Mouse (Mus musculus) midbrain, embryonic 14.5 days (tissue): ENCODE data around the gene Glud1. TPM values are rescaled to one million over a fixed set of nuclear protein-coding genes. Genes with fewer than 3 reads are reported as not detected.

Experiments used
- ATAC-seq: fragments of 200-750 bp; cut with Nextera tagmentation; 2 replicates; pipeline ENCODE4 v1.8.0; 2017; ENCODE audit warnings: moderate number of reproducible peaks, moderate library complexity; ENCODE audit not compliant: low FRiP score, low TSS enrichment
- DNase-seq: peaks from one replicate; pipeline ENCODE4 v3.0.0-alpha.2; 2015
- H3K27ac ChIP-seq: fragments of 300-500 bp; sonication (generic); replicated peaks from 2 replicates; pipeline ENCODE4 v1.5.1; 2014; ENCODE audit warnings: mild to moderate bottlenecking, low read depth, low read length, moderate library complexity
- H3K27me3 ChIP-seq: fragments of 300-500 bp; sonication (generic); 2 replicates; pipeline ENCODE4 v1.6.1; 2014; ENCODE audit warnings: low read length, control low read depth, mixed read lengths; ENCODE audit not compliant: control insufficient read depth, insufficient read depth
- H3K36me3 ChIP-seq: fragments of 300-500 bp; sonication (generic); 2 replicates; pipeline ENCODE4 v1.6.1; 2014; ENCODE audit warnings: low read length, control low read depth; ENCODE audit not compliant: control insufficient read depth, insufficient read depth
- H3K4me1 ChIP-seq: fragments of 300-500 bp; sonication (generic); 2 replicates; pipeline ENCODE4 v1.6.1; 2014; ENCODE audit warnings: mild to moderate bottlenecking, antibody characterized with exemption, low read length, control low read depth; ENCODE audit not compliant: control insufficient read depth, insufficient read depth
- H3K4me2 ChIP-seq: fragments of 300-500 bp; sonication (generic); 2 replicates; pipeline ENCODE4 v1.6.1; 2014; ENCODE audit warnings: mild to moderate bottlenecking, low read length, moderate library complexity
- H3K4me3 ChIP-seq: fragments of 300-500 bp; sonication (generic); replicated peaks from 2 replicates; pipeline ENCODE4 v1.5.1; 2014; ENCODE audit warnings: low read depth, low read length
- H3K9ac ChIP-seq: fragments of 300-500 bp; sonication (generic); replicated peaks from 2 replicates; pipeline ENCODE4 v1.6.1; 2014; ENCODE audit warnings: mild to moderate bottlenecking, low read length, moderate library complexity
- H3K9me3 ChIP-seq: fragments of 300-500 bp; sonication (generic); 2 replicates; pipeline ENCODE4 v1.6.1; 2016; ENCODE audit warnings: low read length, control low read depth, mixed read lengths; ENCODE audit not compliant: control insufficient read depth
- WGBS: fragments of 180-500 bp; shearing (Covaris S2); extraction: QIAGEN DNeasy Blood & Tissue Kit; methylation state at CpG from one replicate; pipeline ENCODE4 v1.1.7; 2014; 5-methylcytosine and 5-hydroxymethylcytosine counted together
- polyA plus RNA-seq: library from polyadenylated mRNA; unstranded; fragments of >200 nt; fragmentation: Nextera tagmentation; extraction: Ambion mirVana; gene quantifications from 2 replicates; pipeline ENCODE4 v1.2.1, GENCODE M21; 2014

Gene Glud1
- polyA plus RNA-seq, 1 experiment from 2014 or later: 109 TPM

- Histone ChIP-seq H3K27me3 (no peaks in the 10 kb centered on the region), H3K4me1 (0 out of 2 replicates have a peak, but pooled peaks cover 6% of the 10 kb centered on the region), H3K4me2 (no peak overlapping the region; the same call in 1 of the 2 replicates), H3K9me3 (no peaks in the 10 kb centered on the region), H3K9ac (no peak overlapping the region), H3K27ac (no peak overlapping the region), H3K36me3 (no peaks in the 10 kb centered on the region), H3K4me3 (no peak overlapping the region)
- DNase-seq (no peak), ATAC-seq (no peak)
- 83% methylated on average over 6 of the region's 6 CpGs for WGBS
These were observed 63.1 kb downstream of the Glud1 start for GRCm38 (mm10) chr14:34373581-34373980.

DNA sequence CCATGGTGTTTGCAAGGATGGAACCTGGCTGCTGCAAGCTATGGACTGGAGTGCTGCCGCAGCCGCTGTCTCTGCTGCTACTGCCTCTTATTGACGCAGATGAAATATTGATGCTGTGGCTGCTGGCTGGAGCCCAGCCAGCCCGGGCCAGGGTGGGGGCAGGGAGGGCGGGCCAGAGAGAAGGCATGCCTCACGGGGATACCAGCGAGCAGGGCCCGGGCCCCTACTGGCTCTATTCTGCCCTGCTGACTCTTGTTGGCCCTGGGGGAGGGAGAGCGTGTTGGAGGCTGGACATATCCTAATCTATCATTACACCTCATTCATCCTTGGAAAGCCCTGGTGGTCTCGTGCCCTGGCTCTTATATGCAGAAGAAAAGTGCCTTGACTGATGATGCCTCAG, 64.0 kb downstream of the Glud1 start, which contains the start of gene Sncg:
Gene Sncg (minus strand): TSS at position 213 of the 400 bp plus-strand sequence.
- DNase-seq (peak; percentile 48), ATAC-seq (no peak; the same call in 1 of the 2 replicates)

DNA sequence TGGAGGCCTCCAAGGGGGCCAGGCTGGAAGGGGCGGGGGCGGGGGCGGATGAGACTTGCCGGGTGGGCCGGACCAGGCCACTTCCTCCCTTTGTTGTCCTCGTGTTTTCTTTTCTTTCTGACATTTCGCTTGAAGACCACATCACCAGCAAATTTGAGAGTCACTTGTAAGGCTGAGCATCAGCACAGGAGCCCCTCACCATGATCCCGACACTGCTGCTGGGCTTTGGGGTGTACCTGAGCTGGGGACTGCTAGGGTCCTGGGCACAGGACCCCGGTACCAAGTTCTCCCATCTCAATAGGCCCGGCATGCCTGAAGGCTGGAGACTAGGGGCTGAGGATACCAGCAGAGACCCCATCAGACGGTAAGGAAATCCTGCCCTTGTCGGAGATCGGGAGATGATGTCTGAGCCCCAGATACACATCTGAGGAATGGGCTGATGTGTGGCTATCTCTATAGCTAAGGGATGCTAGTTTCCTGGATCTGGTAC, 64.9 kb downstream of the Glud1 start, which contains the start of gene Mmrn2:
Gene Mmrn2 (plus strand): TSS at position 51 of the 490 bp plus-strand sequence.
- H3K27me3 ChIP-seq: no peaks in the 10 kb centered on the region
- ATAC-seq (no peak), DNase-seq (no peak)
- H3K4me1 ChIP-seq: 0 out of 2 replicates have a peak, but pooled peaks cover 10% of the 10 kb centered on the region
- H3K4me2 ChIP-seq: no peak within 1 kb of the TSS
- H3K4me3 ChIP-seq: no peak within 1 kb of the TSS
- no peaks in the 10 kb centered on the region for H3K36me3 ChIP-seq
- H3K27ac ChIP-seq: 0 out of 2 replicates have a peak within 1 kb of the TSS, but pooled peaks have one; percentile 2
- 84% methylated on average over 13 of the region's 13 CpGs for WGBS
- no peaks in the 10 kb centered on the region for H3K9me3 ChIP-seq
- 0 out of 2 replicates have a peak within 1 kb of the TSS, but pooled peaks have one; percentile 2 for H3K9ac ChIP-seq

More for the DNA sequence above, 64.0 kb downstream of the Glud1 start, which contains the start of gene Sncg:
- 0 out of 2 replicates have a peak within 1 kb of the TSS, but pooled peaks have one; percentile 2 for H3K9ac ChIP-seq
- H3K9me3 ChIP-seq: no peaks in the 10 kb centered on the region
- H3K4me1 ChIP-seq: 0 out of 2 replicates have a peak, but pooled peaks cover 10% of the 10 kb centered on the region
- no peaks in the 10 kb centered on the region for H3K27me3 ChIP-seq
- no peak within 1 kb of the TSS for H3K4me3 ChIP-seq
- 55% methylated on average over 10 of the region's 10 CpGs for WGBS
- 0 out of 2 replicates have a peak within 1 kb of the TSS, but pooled peaks have one; percentile 2 for H3K27ac ChIP-seq
- H3K4me2 ChIP-seq: no peak within 1 kb of the TSS; the same call in 1 of the 2 replicates
- no peaks in the 10 kb centered on the region for H3K36me3 ChIP-seq

DNA sequence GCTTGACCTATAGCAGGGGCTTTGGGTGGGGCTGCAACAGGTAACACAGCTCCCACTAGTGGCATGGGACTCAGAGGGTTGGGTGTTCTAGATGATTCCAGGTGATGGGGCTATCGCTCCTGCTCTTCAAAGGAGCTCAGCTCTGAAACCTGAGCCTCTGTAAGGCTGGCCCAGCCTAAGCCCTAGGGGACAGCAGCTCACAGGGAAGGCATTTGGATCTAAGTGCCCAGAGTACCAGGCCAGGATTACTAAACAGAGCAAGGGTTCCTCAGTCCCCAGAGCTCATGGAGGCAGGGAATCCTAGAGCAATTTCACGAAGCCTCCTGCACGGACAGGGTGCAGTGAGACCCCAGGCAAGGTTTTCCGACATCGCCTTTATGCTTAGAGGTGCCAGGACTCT, 65.4 kb downstream of the Glud1 start:
- H3K9ac ChIP-seq: no peak overlapping the region
- 82% methylated on average over 5 of the region's 5 CpGs for whole genome bisulfite sequencing
- DNase-seq (no peak), ATAC-seq (no peak)
- H3K9me3 ChIP-seq: no peaks in the 10 kb centered on the region
- H3K27me3 ChIP-seq: no peaks in the 10 kb centered on the region
- H3K4me2 ChIP-seq: no peak overlapping the region
- no peak overlapping the region for H3K27ac ChIP-seq
- no peak overlapping the region for H3K4me3 ChIP-seq
- H3K36me3 ChIP-seq: no peaks in the 10 kb centered on the region
- H3K4me1 ChIP-seq: 0 out of 2 replicates have a peak, but pooled peaks cover 10% of the 10 kb centered on the region

DNA sequence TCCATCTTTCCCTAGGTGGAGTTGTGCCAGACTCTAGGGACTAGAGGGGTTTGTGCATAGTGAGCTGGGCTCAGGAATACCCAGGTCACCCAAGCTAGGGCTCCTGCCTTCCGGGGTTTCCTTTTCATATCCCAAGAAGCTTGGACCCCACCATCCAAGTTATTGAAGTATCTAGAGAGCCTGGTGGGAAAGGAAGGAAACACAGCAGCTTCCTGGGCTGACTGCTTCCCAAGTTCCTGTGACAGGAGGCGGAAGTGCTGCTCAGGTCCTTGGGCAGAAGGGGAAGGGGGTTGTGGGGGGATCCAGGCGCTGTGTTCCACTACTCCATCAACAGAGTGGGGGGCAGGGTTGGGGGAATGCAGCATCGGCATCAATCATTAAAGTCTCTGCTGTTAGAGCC, 66.6 kb downstream of the Glud1 start:
- WGBS: 86% methylated on average over 4 of the region's 4 CpGs
- H3K4me2 ChIP-seq: no peak overlapping the region
- ATAC-seq: no peak

DNA sequence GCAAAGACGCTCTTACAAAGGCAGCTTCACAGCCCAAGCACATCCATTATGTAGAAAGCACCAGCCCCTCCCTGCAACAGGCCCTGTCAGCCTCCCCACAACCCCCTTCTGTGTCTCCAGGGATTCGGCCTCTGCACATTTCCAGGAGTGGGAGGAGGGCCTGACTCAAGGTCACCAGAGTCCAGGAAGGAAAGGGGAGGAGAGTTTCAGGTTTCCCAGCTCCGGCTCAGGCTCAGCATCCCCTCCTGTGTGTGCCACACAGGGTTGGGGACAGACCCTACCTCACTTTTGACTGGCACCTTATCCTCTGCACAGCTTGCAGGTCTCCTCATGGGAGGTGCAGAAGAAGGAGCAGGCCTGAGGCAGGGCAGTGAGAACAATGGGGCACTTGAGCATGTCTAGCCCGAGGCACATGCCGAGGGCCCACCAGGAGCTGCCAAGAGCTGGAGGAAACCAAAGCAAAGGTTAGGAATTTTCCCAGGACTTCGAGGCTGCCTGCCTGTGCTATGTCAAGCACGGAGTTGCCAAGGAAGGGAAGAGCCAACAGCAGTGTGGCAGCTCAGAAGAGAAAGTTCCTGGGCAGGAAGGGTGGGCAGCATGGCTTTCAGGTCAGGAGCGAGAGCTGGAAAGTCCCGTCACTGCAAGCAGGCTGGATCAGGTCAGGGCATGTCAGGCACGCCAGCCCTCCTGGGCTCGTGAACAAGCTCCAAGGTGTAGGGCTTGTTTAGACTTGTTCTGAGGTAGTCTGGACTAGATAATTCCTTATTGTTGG, 68.2 kb downstream of the Glud1 start:
- Histone ChIP-seq H3K36me3 (no peaks in the 10 kb centered on the region), H3K27me3 (no peaks in the 10 kb centered on the region), H3K4me3 (no peak overlapping the region), H3K4me1 (0 out of 2 replicates have a peak, but pooled peaks cover 10% of the 10 kb centered on the region), H3K9me3 (no peaks in the 10 kb centered on the region), H3K9ac (no peak overlapping the region), H3K27ac (peak overlapping the region; percentile 32; the same call in 1 of the 2 replicates), H3K4me2 (no peak overlapping the region)
- peak; percentile 39 for DNase-seq
- peak; percentile 41; the same call in 1 of the 2 replicates for ATAC-seq
- 47% methylated on average over 11 of the region's 11 CpGs for WGBS

More for the DNA sequence above, 66.6 kb downstream of the Glud1 start:
- no peaks in the 10 kb centered on the region for H3K9me3 ChIP-seq
- H3K4me1 ChIP-seq: 0 out of 2 replicates have a peak, but pooled peaks cover 10% of the 10 kb centered on the region
- no peaks in the 10 kb centered on the region for H3K36me3 ChIP-seq
- no peak overlapping the region for H3K9ac ChIP-seq
- no peak overlapping the region for H3K4me3 ChIP-seq
- no peak overlapping the region for H3K27ac ChIP-seq
- DNase-seq: no peak
- no peaks in the 10 kb centered on the region for H3K27me3 ChIP-seq

- WGBS: 96% methylated on average over 9 of the region's 9 CpGs
- ATAC-seq (no peak), DNase-seq (no peak)
- no peaks in the 10 kb centered on the region for H3K9me3 ChIP-seq
- no peak overlapping the region for H3K4me2 ChIP-seq
- H3K4me1 ChIP-seq: 0 out of 2 replicates have a peak, but pooled peaks cover 8% of the 10 kb centered on the region
- no peaks in the 10 kb centered on the region for H3K27me3 ChIP-seq
- H3K27ac ChIP-seq: no peak overlapping the region
- no peaks in the 10 kb centered on the region for H3K36me3 ChIP-seq
- H3K9ac ChIP-seq: no peak overlapping the region
- no peak overlapping the region for H3K4me3 ChIP-seq
These were observed 72.6 kb downstream of the Glud1 start for GRCm38 (mm10) chr14:34382921-34383704.

DNA sequence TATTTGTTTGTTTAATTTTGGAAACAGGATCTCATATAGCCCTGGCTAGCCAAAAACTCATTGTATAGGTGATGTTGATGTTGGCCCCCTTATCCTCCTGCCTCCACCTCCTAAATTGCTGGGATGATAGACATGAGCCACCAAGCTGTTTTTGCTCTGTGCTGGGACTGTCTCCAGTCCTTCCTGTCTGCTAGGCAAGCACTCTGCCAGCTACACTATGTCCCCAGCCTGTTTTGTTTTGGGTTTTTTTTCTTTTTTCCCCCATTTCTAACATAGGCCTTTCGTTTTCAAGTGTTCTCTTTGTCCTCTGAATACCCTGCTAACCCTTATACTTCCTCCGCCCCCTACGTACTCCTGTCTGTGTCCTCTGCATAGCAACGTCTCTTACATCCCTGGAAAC, 82.8 kb downstream of the Glud1 start:
- H3K4me1 ChIP-seq: no peaks in the 10 kb centered on the region
- H3K4me2 ChIP-seq: no peak overlapping the region
- H3K4me3 ChIP-seq: no peak overlapping the region
- ATAC-seq (no peak), DNase-seq (peak; percentile 7)
- peaks cover 3% of the 10 kb centered on the region; the same call in 1 of the 2 replicates for H3K9me3 ChIP-seq
- no peaks in the 10 kb centered on the region for H3K27me3 ChIP-seq
- H3K36me3 ChIP-seq: no peaks in the 10 kb centered on the region
- no peak overlapping the region for H3K9ac ChIP-seq
- H3K27ac ChIP-seq: no peak overlapping the region
- WGBS: 39% methylated on average over 4 of the region's 4 CpGs
